Mouse (Mus musculus): ENCODE measurements around the gene Mettl7a3. TPM values are rescaled to one million over a fixed set of nuclear protein-coding genes. Genes with fewer than 3 reads are reported as not detected.
"Not testable (repeated sequence)": the region's sequence is repeated elsewhere in the genome, so short reads cannot be mapped to it uniquely, and the experiment has no call there.

The Mettl7a3 gene
- total RNA-seq (2014; fragmentation: Nextera tagmentation), result 0.26 TPM in 1 of 2 replicates, not detected in the other
- total RNA-seq (2017), result 1.7 TPM in 1 of 2 replicates, not detected in the other

DNA sequence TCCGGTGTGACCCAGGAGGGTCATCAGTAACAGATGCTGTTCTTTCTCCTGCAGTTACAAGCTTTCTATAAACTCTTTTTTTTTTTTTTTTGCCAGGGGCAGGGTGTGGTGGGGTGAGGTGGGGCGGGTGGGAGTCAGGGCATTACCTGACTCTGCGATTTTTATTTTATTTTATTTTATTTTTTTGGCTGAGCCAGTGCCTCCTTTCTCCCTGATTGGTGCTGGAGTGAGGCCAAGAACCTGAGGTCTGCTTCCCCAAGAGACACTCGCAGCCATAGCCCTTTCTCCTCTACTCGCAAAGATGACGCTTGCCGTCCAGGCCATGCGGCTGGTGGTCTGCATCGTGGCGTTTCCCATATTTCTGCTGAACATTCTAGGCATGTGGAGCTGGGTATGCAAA, at the start of gene Mettl7a3:
Gene Mettl7a3, plus strand, starts transcription at position 301 of the 400 bp plus-strand sequence.
- no peak for ATAC-seq (replicated peaks; ENCODE audit: low FRiP score, low TSS enrichment, poor library complexity, severe bottlenecking)

DNA sequence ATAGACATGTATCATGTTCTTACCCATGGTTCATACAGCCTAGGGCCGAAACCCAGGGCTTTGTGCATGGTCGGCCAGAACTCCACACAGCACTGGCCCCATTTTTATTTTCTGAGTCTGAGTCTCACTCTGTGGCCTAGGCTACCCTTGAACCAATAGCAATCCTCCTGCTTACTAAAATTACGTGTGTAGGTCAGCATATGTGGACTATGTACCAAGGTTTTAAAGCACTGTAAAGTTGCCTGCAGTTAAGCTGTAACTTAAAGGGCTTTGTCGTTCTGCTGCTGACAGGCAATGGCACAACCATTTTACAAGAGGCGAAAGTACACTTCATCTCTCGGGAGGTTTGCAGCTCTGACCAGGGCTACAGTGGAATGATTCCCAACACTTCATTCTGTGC, 45.7 kb upstream of the Mettl7a3 start:
- ATAC-seq (replicated peaks; ENCODE audit: low FRiP score, low TSS enrichment, poor library complexity, severe bottlenecking), result no peak

DNA sequence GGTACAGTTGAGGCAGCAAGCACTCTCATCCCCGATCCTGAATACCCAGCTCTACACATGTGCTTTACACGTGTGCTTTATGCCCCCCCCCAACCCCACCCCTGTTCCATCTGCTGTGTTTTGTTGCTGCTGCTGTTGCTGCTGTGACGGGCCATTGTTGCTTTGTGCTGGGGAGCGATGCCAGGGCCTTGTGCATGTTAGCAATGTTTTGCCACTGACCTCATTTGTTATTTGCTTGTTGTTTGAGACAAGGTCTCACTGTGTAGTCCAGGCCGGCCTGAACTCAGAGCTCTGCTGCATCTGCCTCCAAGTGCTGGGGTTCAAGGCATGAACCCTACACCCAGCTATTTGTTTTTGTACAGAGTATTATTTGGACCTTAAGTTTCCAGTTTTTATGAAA, 43.9 kb upstream of the Mettl7a3 start:
- no peak for ATAC-seq (replicated peaks; ENCODE audit: low FRiP score, low TSS enrichment, poor library complexity, severe bottlenecking)

DNA sequence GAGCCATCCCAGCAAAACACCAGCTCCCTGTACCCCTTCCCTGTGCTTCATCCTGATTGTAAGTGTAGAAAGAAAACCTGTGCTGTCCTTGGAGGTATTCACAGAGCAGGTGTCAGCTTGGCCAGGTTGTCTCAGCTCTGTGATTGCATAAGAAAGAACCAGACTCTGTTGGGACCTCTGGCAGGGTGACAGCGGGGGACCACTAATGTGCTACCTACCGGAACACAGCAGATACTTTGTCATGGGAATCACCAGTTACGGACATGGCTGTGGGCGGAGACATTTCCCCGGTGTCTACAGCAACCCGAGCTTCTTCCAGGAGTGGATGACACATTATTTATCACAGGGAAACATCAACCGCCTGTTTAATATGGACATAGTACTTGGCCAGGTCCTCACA, 42.4 kb upstream of the Mettl7a3 start:
- ATAC-seq (replicated peaks; ENCODE audit: low FRiP score, low TSS enrichment, poor library complexity, severe bottlenecking), result no peak

DNA sequence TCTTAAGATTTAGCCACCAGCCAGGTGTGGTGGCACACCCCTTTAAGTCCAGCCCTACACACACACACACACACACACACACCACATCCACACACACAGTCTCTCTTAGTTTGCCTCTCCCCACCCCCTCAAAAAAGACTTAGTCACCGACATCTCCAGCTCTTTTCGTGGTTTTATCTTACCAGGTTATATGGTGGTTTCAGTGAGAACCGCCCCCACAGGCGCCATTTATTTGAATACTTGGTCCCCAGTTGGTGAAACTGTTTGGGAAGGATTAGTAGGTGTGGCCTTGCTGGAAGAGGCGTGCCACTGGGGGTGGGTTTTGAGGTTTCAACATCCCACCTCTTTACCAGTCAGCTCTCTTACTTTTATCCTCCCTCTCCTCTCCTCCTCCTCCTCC, 36.9 kb upstream of the Mettl7a3 start:
- ATAC-seq (replicated peaks; ENCODE audit: low FRiP score, low TSS enrichment, poor library complexity, severe bottlenecking), result no peak

DNA sequence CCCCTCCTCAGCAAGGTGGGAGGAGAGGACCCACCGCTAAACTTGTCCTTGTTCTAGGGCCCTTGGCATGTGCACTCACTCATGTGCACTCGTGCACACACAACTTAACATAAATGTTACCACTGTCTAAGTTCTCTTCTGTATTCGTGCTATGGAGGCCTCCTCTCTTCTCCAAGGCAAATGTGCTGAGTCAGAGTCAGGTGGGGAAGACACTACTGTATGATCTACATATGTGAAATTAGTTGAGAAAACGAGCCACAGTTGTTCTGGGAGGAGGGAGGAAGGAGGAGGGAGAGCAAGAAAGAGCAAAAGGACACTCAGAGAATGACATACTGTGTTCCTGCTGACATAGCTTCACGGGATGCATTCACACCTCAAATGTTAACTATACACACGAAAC, 34.2 kb upstream of the Mettl7a3 start:
- no peak for ATAC-seq (replicated peaks; ENCODE audit: low FRiP score, low TSS enrichment, poor library complexity, severe bottlenecking)

DNA sequence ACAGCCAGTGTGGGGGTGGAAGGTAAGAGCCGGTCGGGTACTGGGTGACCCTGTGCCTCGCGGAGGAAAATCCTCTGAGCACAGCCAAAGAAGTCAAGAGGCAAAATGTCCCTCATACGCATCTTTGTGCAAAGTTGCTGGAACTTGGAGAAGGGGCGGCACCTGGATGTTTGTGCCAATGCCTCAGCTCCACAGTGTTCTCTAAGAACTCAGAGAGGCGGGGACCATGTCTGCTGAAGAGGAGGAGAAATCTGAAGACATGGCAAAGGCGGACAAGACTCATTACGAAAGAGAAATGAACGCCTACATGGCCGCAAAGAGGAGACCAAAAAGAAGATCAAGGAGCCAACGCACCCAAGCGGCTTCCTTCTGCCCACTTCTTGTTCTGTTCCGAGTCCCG, 33.2 kb upstream of the Mettl7a3 start:
- no peak for ATAC-seq (replicated peaks; ENCODE audit: low FRiP score, low TSS enrichment, poor library complexity, severe bottlenecking)

DNA sequence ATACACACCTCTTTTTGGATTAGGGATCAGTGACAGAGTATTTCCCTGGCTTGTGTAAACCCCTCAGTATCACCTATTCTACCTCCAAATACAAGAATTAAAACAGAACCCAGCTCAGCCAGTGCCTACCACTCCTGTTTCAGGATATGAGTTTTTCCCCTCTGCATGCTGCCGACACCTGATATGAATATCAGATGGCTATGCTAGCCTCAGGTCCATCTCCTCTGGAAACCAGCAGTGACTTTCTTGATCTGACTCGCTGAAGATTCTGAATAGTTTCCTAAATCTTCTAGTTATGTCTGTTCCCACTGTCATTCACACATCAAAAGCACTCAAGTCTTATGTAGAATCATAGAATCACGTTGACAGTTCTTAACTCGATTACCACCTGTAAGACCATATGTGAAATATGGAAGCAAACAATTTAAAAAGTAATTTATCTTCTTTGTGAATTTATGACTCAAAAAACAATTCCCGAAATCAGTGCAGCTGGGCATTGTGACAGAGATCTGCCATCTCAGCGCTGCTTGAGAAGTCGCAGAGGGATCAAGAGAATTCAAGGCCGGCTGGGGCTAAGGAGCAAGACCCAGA, 31.2 kb upstream of the Mettl7a3 start:
- ATAC-seq (replicated peaks; ENCODE audit: low FRiP score, low TSS enrichment, poor library complexity, severe bottlenecking), result 0 out of 2 replicates have a peak, but pooled peaks have one; percentile 15

DNA sequence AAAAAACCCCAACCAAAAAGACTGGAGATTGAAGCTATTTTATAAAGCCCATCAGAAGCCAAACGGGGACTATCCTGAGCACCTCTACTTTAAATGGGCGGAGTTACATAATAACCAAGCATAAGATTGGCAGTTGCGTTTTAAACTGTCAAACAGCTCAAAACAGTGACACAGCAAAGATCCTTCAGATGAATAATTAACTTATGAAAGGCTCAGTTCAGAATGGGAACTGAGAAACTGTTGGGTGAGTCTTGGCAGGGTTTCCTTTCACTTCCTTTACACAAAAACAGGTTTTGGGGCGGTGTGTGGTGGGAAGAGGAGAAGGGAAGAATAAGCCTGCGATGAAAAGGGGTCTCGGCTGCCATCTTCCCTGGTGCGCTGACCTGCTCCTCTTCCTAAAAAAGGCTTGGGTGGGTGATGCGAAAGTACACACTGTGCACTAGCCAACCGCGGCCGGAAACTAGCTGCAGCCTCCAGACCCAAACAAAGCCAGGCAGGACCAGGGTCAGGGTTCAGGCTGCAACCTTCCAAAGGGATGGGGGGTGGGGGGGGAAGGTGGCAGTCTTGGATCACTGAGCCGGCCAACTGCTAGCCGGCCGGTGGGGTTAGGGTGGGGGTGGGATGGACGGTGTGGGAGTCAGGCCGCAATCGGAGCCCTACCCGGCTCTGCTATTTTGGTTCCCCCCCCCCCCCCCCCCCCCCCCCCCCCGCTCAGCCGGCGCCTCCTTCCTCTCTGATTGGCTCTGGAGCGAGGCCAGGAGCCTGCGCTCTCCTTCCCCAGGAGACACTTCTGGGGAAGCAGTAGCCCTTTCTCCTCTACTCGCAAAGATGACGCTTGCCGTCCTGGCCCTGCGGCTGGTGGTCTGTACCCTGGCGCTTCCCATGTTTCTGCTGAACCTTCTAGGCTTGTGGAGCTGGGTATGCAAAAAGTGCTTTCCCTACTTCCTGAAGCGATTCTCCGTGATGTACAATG, 30.4 kb upstream of the Mettl7a3 start, which contains the start of gene Mettl7a1:
Gene Mettl7a1, plus strand, starts transcription at position 122 of the 973 bp plus-strand sequence.
- peak; percentile 65 for ATAC-seq (replicated peaks; ENCODE audit: low FRiP score, low TSS enrichment, poor library complexity, severe bottlenecking)

DNA sequence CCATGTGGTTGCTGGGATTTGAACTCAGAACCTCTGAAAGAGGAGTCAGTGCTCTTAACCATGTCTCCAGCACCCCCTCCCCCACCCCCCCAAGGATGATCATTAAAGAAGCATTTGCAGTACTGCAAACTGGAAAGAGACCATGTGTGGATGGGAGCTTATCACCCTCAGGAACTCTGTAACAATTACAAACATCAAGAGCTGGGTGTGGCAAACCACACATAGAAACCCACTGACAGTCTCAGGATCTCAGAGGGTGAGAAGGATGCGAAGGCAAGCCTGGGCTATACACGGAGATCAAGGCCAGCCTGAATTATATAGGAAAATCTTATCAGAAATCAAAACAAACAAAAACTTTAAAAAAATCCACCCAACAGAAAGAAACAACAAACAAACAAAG, 28.5 kb upstream of the Mettl7a3 start:
- no peak for ATAC-seq (replicated peaks; ENCODE audit: low FRiP score, low TSS enrichment, poor library complexity, severe bottlenecking)

DNA sequence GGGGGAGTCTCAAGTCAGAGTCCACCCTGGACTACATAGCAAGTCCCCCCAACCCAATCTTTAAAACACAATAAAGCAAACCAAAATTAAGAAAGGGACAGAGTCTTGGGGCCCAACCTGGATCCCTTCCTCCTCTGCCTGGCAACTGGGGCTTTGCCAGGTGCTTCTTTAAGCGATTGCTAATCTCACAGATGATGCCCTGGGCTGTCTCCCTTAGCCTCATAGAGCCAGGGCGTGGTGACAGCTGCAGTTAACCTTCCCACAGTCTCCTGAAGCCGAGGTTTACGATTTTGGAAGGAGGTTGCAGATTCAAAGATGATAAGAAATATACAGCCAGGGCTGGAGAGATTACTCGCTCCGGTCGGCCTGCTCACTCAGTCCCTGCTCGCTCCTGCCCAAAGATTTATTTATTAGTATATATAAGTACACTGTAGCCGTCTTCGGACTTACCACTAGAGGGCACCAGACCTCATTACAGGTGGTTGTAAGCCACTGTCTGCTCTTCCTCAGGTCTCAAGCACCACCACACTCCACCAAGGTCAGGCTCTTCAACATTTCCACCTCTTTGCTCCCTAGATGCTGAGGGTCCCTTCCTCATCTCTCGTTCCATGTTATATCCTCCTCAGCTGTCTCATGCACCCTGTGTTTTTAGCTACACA, 27.2 kb upstream of the Mettl7a3 start:
- ATAC-seq (replicated peaks; ENCODE audit: low FRiP score, low TSS enrichment, poor library complexity, severe bottlenecking), result peak; percentile 48

DNA sequence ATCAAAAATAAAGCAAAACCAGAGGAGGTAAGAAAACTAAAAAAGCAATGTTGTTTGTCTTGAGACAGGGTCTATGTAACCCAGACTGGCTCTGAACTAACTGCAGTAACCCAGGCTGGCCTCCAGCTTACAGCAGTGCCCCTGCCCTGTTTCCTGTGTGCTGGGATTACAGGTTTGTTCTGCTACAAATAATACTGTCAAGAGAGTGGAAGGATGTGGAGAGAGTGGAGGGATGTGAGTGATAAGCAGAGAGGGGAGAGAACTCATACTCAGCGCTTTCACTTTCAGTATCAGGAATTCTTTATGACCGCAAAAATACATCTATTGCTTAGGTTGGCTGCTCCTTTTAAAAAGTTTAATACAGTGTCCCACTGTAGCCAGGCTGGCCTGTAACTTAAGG, 22.4 kb upstream of the Mettl7a3 start:
- peak; percentile 45 for ATAC-seq (replicated peaks; ENCODE audit: low FRiP score, low TSS enrichment, poor library complexity, severe bottlenecking)

DNA sequence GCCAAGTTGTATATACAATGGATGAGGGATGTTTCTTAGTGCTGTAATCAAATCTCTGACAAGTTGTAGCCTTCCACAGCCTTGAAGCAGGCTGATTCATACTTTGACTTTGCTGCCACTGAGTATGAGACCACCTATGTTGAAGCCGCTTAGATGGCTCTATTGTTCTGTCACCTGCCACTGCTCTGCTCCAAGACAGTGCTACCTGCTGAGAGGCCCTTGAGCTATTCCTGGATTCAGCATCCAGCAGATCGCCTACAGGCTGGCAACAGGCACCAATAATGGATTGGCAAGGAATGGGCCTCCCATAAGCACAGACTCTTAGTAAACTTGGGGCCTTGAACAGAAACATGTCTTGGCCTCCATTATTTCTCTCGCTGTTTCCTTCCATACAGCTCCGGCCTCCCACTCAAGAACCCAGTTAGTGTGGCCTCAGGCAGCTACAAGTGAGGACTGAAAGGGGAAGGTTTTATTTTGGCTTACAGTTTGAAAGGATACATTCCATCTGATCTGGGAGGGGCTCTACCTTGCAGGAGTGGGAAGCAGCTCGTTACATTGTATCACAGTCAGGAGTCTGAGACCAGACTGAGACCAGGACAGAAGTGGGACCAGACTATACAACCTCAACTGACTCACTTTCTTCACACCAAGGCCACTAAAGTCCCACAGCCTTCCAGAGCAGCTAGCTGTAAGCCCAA, 20.1 kb upstream of the Mettl7a3 start:
- ATAC-seq (replicated peaks; ENCODE audit: low FRiP score, low TSS enrichment, poor library complexity, severe bottlenecking), result no peak

DNA sequence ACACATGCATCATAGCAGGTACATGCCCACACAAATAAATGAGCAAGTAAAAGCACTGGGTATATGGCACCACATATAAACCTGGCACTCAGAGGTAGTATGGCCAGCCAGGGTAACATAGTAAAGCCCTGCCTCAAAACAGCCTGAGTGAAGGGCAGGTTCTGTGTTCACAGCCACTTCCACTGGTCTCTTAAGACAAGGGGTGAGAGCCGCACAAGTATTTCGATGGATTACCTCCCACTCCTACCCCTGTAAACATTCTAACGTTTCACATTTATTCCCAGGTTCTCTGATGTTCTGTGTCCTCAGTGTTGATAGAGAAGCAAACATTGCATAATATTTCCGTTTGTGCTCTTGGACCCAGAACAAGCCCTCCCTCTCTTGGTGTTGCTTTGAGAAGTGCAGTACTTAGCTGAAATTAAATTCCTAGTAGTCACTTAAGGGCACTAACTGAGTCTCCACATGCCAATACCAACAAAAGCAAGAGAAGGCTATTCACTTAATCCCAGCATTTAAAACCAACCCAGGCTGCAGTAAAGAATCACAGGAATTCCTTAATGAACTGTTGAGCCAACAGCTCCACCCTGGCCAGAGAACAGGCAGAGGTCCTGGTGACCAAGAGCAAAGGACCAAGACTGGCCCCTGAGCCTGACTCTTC, 16.6 kb upstream of the Mettl7a3 start:
- not testable (repeated sequence) for ATAC-seq (replicated peaks; ENCODE audit: low FRiP score, low TSS enrichment, poor library complexity, severe bottlenecking)

DNA sequence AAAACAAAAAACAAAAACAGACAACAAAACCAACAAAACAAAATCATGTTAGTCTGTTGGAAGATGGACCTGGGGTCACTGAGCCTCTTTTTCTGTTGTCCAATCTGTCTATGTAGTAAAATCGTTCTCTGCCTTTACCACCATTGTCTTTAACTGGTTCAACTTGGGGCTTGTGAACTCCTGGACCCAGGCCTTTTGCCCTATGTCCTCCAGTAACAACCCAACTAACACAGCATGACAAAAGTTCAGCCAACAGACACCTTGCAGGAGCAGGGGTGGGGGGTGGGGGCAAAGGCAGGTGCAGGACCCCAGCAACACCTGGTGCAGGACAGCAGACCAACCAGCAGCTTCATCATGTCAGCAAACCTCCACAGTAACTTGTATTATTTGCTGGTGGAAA, 14.8 kb upstream of the Mettl7a3 start:
- no peak for ATAC-seq (replicated peaks; ENCODE audit: low FRiP score, low TSS enrichment, poor library complexity, severe bottlenecking)

DNA sequence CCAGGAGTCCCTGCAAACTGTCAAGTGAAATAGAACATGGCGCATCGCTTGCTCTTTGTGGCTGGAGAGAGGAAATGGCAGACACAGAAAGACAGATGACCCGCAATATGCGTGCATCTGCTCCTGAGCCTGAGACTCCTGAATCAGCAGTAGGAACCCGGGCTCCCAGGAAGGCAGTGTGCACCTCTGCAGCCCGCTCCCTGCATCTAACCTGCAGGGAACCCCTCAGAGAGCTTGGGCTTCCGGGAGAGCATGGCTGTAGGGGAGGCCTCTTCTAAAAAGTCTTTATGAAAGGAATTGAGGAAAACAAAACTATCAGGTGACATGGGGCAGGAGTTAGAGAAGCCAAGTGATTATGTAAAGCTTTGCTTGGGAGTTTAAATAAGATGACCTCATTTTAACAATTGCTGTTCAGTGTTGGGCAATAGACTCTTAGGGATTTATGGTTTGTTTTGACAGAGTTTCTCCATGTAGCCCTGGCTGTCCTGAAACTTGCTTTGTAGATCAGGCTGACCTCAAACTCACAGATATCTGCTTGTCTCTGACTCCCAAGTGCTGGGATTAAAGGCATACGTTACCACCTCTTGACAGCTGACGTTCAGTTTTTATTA, 14.3 kb upstream of the Mettl7a3 start:
- no peak for ATAC-seq (replicated peaks; ENCODE audit: low FRiP score, low TSS enrichment, poor library complexity, severe bottlenecking)

DNA sequence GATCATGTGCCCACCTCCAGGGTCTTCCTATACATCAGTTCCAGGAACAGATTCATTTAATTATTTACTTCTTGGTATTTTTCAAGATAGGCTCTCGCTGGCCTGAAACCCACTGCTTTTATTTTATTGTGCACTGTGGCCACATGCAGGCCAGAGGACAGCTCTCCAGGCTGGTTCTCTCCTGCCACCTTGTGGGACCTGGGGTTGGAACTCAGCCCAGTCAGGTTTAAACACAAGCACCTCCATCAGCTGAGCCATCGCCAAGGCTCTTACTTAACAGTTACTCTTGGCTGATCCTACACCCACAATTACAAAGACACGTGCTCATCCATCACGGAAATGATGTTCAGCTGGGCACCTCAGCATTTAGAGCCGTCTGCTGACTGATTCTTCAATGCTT, 13.6 kb upstream of the Mettl7a3 start:
- ATAC-seq (replicated peaks; ENCODE audit: low FRiP score, low TSS enrichment, poor library complexity, severe bottlenecking), result no peak

DNA sequence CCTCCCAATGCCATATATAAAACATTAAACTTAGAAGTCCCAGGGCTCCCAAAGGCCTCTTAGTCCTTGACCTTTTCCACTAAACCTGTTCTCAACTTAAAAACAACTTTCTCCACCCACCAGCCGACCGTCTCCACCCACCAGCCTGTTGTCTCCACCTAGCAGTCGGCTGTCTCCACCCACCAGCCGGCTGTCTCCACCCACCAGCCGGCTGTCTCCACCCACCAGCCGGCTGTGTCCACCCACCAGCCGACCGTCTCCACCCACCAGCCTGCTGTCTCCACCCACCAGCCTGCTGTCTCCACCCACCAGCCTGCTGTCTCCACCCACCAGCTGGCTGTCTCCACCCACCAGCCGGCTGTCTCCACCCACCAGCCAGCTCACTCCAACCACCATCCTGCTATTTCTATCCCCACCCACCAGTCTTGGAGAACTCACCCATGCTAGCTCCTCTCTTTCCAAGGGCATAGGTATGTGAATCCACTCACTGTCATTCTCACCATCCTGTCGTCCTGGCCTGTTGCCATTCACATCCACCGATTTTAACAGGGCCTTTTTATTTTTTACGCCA, 10.6 kb upstream of the Mettl7a3 start:
- peak; percentile 97 for ATAC-seq (replicated peaks; ENCODE audit: low FRiP score, low TSS enrichment, poor library complexity, severe bottlenecking)
